Mouse (Mus musculus) intestine, embryonic 15.5 days (tissue): ENCODE results near the gene Catsperz. TPM values are rescaled to one million over a fixed set of nuclear protein-coding genes. Genes with fewer than 3 reads are reported as not detected.

Experiments used
- ATAC-seq: fragments of 200-750 bp; cut with Nextera tagmentation; 2 replicates; pipeline ENCODE4 v1.8.0; 2017; ENCODE audit warnings: moderate TSS enrichment, moderate library complexity
- H3K27ac ChIP-seq: fragments of 300-500 bp; sonication (generic); 2 replicates; pipeline ENCODE4 v1.5.1; 2015; ENCODE audit warnings: mild to moderate bottlenecking, inconsistent platforms
- H3K27me3 ChIP-seq: fragments of 300-500 bp; sonication (generic); replicated peaks from 2 replicates; pipeline ENCODE4 v1.6.1; 2015; ENCODE audit warnings: inconsistent platforms
- H3K36me3 ChIP-seq: fragments of 300-500 bp; sonication (generic); 2 replicates; pipeline ENCODE4 v1.6.1; 2015; ENCODE audit warnings: inconsistent platforms
- H3K4me1 ChIP-seq: fragments of 300-500 bp; sonication (generic); replicated peaks from 2 replicates; pipeline ENCODE4 v1.6.1; 2015; ENCODE audit warnings: inconsistent platforms
- H3K4me2 ChIP-seq: fragments of 300-500 bp; sonication (generic); replicated peaks from 2 replicates; pipeline ENCODE4 v1.6.1; 2015; ENCODE audit warnings: mild to moderate bottlenecking, inconsistent platforms
- H3K4me3 ChIP-seq: fragments of 300-500 bp; sonication (generic); replicated peaks from 2 replicates; pipeline ENCODE4 v1.5.1; 2015; ENCODE audit warnings: inconsistent platforms
- H3K9ac ChIP-seq: fragments of 300-500 bp; sonication (generic); 2 replicates; pipeline ENCODE4 v1.6.1; 2015; ENCODE audit warnings: inconsistent platforms
- H3K9me3 ChIP-seq: fragments of 300-500 bp; sonication (generic); 2 replicates; pipeline ENCODE4 v1.6.1; 2016; ENCODE audit warnings: inconsistent platforms
- whole genome bisulfite sequencing: fragments of 180-500 bp; shearing (Covaris S2); methylation state at CpG from one replicate; pipeline ENCODE4 v1.1.7; 2015; 5-methylcytosine and 5-hydroxymethylcytosine counted together
- polyA plus RNA-seq: library from polyadenylated mRNA; unstranded; fragments of >200 nt; fragmentation: Nextera tagmentation; extraction: Ambion mirVana; gene quantifications from 2 replicates; pipeline ENCODE4 v1.2.1, GENCODE M21; 2015

Gene Catsperz
- polyA plus RNA-seq, 1 experiment from 2014 or later, result 1.1 TPM

- H3K9me3 ChIP-seq, result no peaks in the 10 kb centered on the region
- H3K4me3 ChIP-seq, result no peak overlapping the region
- H3K9ac ChIP-seq, result no peak overlapping the region
- no peaks in the 10 kb centered on the region for H3K27me3 ChIP-seq
- H3K27ac ChIP-seq, result no peak overlapping the region
- no peaks in the 10 kb centered on the region for H3K4me1 ChIP-seq
- 62% methylated on average over 4 of the region's 4 CpGs for WGBS
- H3K36me3 ChIP-seq, result no peaks in the 10 kb centered on the region
- ATAC-seq, result peak; percentile 61
- H3K4me2 ChIP-seq, result peak overlapping the region; percentile 24; the same call in 1 of the 2 replicates
These were observed 32.7 kb downstream of the Catsperz start for GRCm38 (mm10) chr19:6892512-6892911.

- 84% methylated on average over 4 of the region's 4 CpGs for WGBS
- Histone ChIP-seq H3K9ac (no peak overlapping the region), H3K4me3 (no peak overlapping the region), H3K4me1 (no peaks in the 10 kb centered on the region), H3K9me3 (no peaks in the 10 kb centered on the region), H3K27me3 (no peaks in the 10 kb centered on the region), H3K4me2 (no peak overlapping the region), H3K27ac (no peak overlapping the region), H3K36me3 (no peaks in the 10 kb centered on the region)
- ATAC-seq, result no peak
These were observed 47.2 kb downstream of the Catsperz start for GRCm38 (mm10) chr19:6877965-6878364.

GRCm38 (mm10) chr19:6876799-6877198 is 48.4 kb downstream of the Catsperz start:
- ATAC-seq, result no peak
- no peaks in the 10 kb centered on the region for H3K9me3 ChIP-seq
- H3K36me3 ChIP-seq, result no peaks in the 10 kb centered on the region
- H3K4me2 ChIP-seq, result no peak overlapping the region
- H3K27ac ChIP-seq, result no peak overlapping the region
- H3K27me3 ChIP-seq, result no peaks in the 10 kb centered on the region
- no peak overlapping the region for H3K4me3 ChIP-seq
- H3K4me1 ChIP-seq, result no peaks in the 10 kb centered on the region; the same call in 1 of the 2 replicates
- H3K9ac ChIP-seq, result no peak overlapping the region

- no peak for ATAC-seq
- H3K27ac ChIP-seq, result no peak overlapping the region
- H3K4me1 ChIP-seq, result no peaks in the 10 kb centered on the region; the same call in 1 of the 2 replicates
- H3K4me2 ChIP-seq, result no peak overlapping the region
- H3K9ac ChIP-seq, result no peak overlapping the region
- 90% methylated on average over 6 of the region's 6 CpGs for WGBS
- H3K36me3 ChIP-seq, result no peaks in the 10 kb centered on the region
- no peaks in the 10 kb centered on the region for H3K9me3 ChIP-seq
- H3K27me3 ChIP-seq, result no peaks in the 10 kb centered on the region
- no peak overlapping the region for H3K4me3 ChIP-seq
These were observed 49.3 kb downstream of the Catsperz start for GRCm38 (mm10) chr19:6875834-6876233.

- ATAC-seq, result no peak
- 58% methylated on average over 1 of the region's 1 CpGs for whole genome bisulfite sequencing
- H3K4me3 ChIP-seq, result no peak overlapping the region
- H3K4me2 ChIP-seq, result no peak overlapping the region
- no peaks in the 10 kb centered on the region for H3K27me3 ChIP-seq
- H3K36me3 ChIP-seq, result no peaks in the 10 kb centered on the region
- H3K9ac ChIP-seq, result no peak overlapping the region
- peaks cover 2% of the 10 kb centered on the region for H3K4me1 ChIP-seq
- no peaks in the 10 kb centered on the region for H3K9me3 ChIP-seq
- H3K27ac ChIP-seq, result no peak overlapping the region
These were observed 50.9 kb downstream of the Catsperz start for GRCm38 (mm10) chr19:6874257-6874656.

GRCm38 (mm10) chr19:6872701-6873100 is 52.5 kb downstream of the Catsperz start:
- Histone ChIP-seq H3K9me3 (no peaks in the 10 kb centered on the region), H3K4me3 (no peak overlapping the region), H3K9ac (no peak overlapping the region), H3K4me1 (peaks cover 4% of the 10 kb centered on the region), H3K36me3 (no peaks in the 10 kb centered on the region), H3K4me2 (no peak overlapping the region), H3K27me3 (no peaks in the 10 kb centered on the region), H3K27ac (no peak overlapping the region)
- ATAC-seq, result no peak
- WGBS, result 76% methylated on average over 3 of the region's 3 CpGs

Other genes starting within 250 kb of the Catsperz start
- gene Rps6ka4, start 84.7 kb downstream of the Catsperz start, polyA plus RNA-seq, result 20.8 and 21.0 TPM in 2 replicates
- gene Ccdc88b, start 67.2 kb downstream of the Catsperz start, polyA plus RNA-seq, result 1.4 and 1.5 TPM in 2 replicates
- 124 TPM in 2 replicates for gene Trmt112, start 15.7 kb downstream of the Catsperz start, polyA plus RNA-seq
- 184 and 205 TPM in 2 replicates for gene Prdx5, start 15.3 kb downstream of the Catsperz start, polyA plus RNA-seq
- 32.2 and 37.6 TPM in 2 replicates for gene Esrra, start 3.6 kb downstream of the Catsperz start, polyA plus RNA-seq
- 0.29 and 0.40 TPM in 2 replicates for gene Kcnk4, start 9.1 kb upstream of the Catsperz start, polyA plus RNA-seq
- 70.0 and 72.4 TPM in 2 replicates for gene Bad, start 16.5 kb upstream of the Catsperz start, polyA plus RNA-seq
- 20.4 and 25.5 TPM in 2 replicates for gene Gpr137, start 17.1 kb upstream of the Catsperz start, polyA plus RNA-seq
- gene Ppp1r14b, start 49.6 kb upstream of the Catsperz start, polyA plus RNA-seq, result 177 and 188 TPM in 2 replicates
- 187 and 198 TPM in 2 replicates for gene Plcb3, start 51.1 kb upstream of the Catsperz start, polyA plus RNA-seq
- 154 and 170 TPM in 2 replicates for gene Fkbp2, start 55.1 kb upstream of the Catsperz start, polyA plus RNA-seq
- 44.0 and 46.7 TPM in 2 replicates for gene Vegfb, start 62.3 kb upstream of the Catsperz start, polyA plus RNA-seq
- 22.7 and 27.5 TPM in 2 replicates for gene Dnajc4, start 67.2 kb upstream of the Catsperz start, polyA plus RNA-seq
- gene Nudt22, start 70.7 kb upstream of the Catsperz start, polyA plus RNA-seq, result 20.6 and 23.5 TPM in 2 replicates
- gene Trpt1, start 70.8 kb upstream of the Catsperz start, polyA plus RNA-seq, result 6.9 and 9.0 TPM in 2 replicates
- 9.8 and 10.1 TPM in 2 replicates for gene Fermt3, start 94.1 kb upstream of the Catsperz start, polyA plus RNA-seq
- 211 and 214 TPM in 2 replicates for gene Stip1, start 114.6 kb upstream of the Catsperz start, polyA plus RNA-seq
- gene Macrod1, start 131.4 kb upstream of the Catsperz start, polyA plus RNA-seq, result 11.8 and 11.9 TPM in 2 replicates
- gene Flrt1, start 180.3 kb upstream of the Catsperz start, polyA plus RNA-seq, result 1.8 and 2.1 TPM in 2 replicates